Mouse (Mus musculus): ENCODE measurements around the gene Olfr1328. TPM values are rescaled to one million over a fixed set of nuclear protein-coding genes. Genes with fewer than 3 reads are reported as not detected.

Gene Olfr1328
- polyA plus RNA-seq, 1 experiment from 2014 or later = not detected

DNA sequence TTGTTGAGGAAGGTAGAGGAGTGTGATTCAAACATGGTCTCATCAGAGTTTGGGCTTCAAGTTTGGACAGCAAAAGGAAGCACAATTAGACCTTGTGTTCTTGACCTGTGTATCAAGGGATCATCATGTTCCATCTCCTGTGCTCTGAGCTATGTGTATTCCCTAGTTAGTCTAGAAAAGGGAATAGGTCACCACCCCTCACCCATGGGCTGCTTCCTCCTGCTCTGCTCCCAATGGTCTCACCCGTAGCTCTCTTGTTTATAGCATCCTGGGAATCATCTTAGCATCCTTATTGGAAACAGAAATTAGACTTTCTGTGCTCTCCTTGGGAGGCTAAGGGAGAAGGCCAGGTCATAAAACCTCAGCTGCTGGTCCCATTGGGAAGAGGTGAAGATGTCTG lies 50.1 kb downstream of the Olfr1328 start, which contains the start of gene Olfr1330:
TSS of gene Olfr1330 (plus strand) at position 301 of the 400 bp plus-strand sequence.
- H3K36me3 ChIP-seq (ENCODE audit: control insufficient read depth, insufficient read depth, low read length) = no peaks in the 10 kb centered on the region
- no peak for DNase-seq (ENCODE audit: low spot score)
- no peaks in the 10 kb centered on the region for H3K9me3 ChIP-seq (ENCODE audit: control insufficient read depth, low read length)
- no peak within 1 kb of the TSS for H3K27ac ChIP-seq (ENCODE audit: low read depth, low read length)
- H3K4me1 ChIP-seq (replicated peaks; ENCODE audit: control insufficient read depth, insufficient read depth, low read length) = no peaks in the 10 kb centered on the region
- 67% methylated on average over 1 of the region's 1 CpGs for WGBS
- no peak within 1 kb of the TSS for H3K9ac ChIP-seq (ENCODE audit: low read length)
- ATAC-seq (replicated peaks; ENCODE audit: low FRiP score) = no peak
- no peaks in the 10 kb centered on the region for H3K27me3 ChIP-seq (ENCODE audit: control insufficient read depth, insufficient read depth, low read length)
- H3K4me3 ChIP-seq (ENCODE audit: low read depth, low read length) = no peak within 1 kb of the TSS
- no peak within 1 kb of the TSS for H3K4me2 ChIP-seq (ENCODE audit: low read depth, low read length, severe bottlenecking)

Other genes starting within 250 kb of the Olfr1328 start
- gene Olfr1342, start 245.9 kb downstream of the Olfr1328 start, polyA plus RNA-seq (2014; fragmentation: Nextera tagmentation; extraction: Ambion mirVana) = 0.08 and 0.09 TPM in 2 replicates
- gene Olfr1341, start 235.1 kb downstream of the Olfr1328 start, polyA plus RNA-seq (2014; fragmentation: Nextera tagmentation; extraction: Ambion mirVana) = not detected in 2 replicates
- not detected in 2 replicates for gene Olfr1340, start 218.5 kb downstream of the Olfr1328 start, polyA plus RNA-seq (2014; fragmentation: Nextera tagmentation; extraction: Ambion mirVana)
- 0.12 and 0.17 TPM in 2 replicates for gene Olfr1339, start 206.4 kb downstream of the Olfr1328 start, polyA plus RNA-seq (2014; fragmentation: Nextera tagmentation; extraction: Ambion mirVana)
- not detected in 2 replicates for gene Olfr1338, start 179.9 kb downstream of the Olfr1328 start, polyA plus RNA-seq (2014; fragmentation: Nextera tagmentation; extraction: Ambion mirVana)
- gene Olfr1337, start 156.0 kb downstream of the Olfr1328 start, polyA plus RNA-seq (2014; fragmentation: Nextera tagmentation; extraction: Ambion mirVana) = not detected in 2 replicates
- not detected in 2 replicates for gene Olfr1335, start 128.7 kb downstream of the Olfr1328 start, polyA plus RNA-seq (2014; fragmentation: Nextera tagmentation; extraction: Ambion mirVana)
- gene Olfr1333, start 102.3 kb downstream of the Olfr1328 start, polyA plus RNA-seq (2014; fragmentation: Nextera tagmentation; extraction: Ambion mirVana) = not detected in 2 replicates
- not detected in 2 replicates for gene Olfr1331, start 74.0 kb downstream of the Olfr1328 start, polyA plus RNA-seq (2014; fragmentation: Nextera tagmentation; extraction: Ambion mirVana)
- not detected in 2 replicates for gene Olfr1330, start 50.0 kb downstream of the Olfr1328 start, polyA plus RNA-seq (2014; fragmentation: Nextera tagmentation; extraction: Ambion mirVana)
- not detected in 2 replicates for gene Olfr1329, start 21.1 kb downstream of the Olfr1328 start, polyA plus RNA-seq (2014; fragmentation: Nextera tagmentation; extraction: Ambion mirVana)
- gene Lao1, start 23.0 kb upstream of the Olfr1328 start, polyA plus RNA-seq (2014; fragmentation: Nextera tagmentation; extraction: Ambion mirVana) = not detected in 2 replicates
- 171 and 181 TPM in 2 replicates for gene Slc2a1, start 170.1 kb upstream of the Olfr1328 start, polyA plus RNA-seq (2014; fragmentation: Nextera tagmentation; extraction: Ambion mirVana)
- 10.5 and 11.1 TPM in 2 replicates for gene Zfp691, start 235.6 kb upstream of the Olfr1328 start, polyA plus RNA-seq (2014; fragmentation: Nextera tagmentation; extraction: Ambion mirVana)